In genomic region chr11:82274149-82274812, GRCm38 (mm10) we compare ENCODE assay signal across 39 mouse cellular contexts. TPM values are rescaled to one million over a fixed set of nuclear protein-coding genes. Genes with fewer than 3 reads are reported as not detected.
DNase-seq lines count a peak whose midpoint lies in the region; ATAC-seq and TF ChIP-seq lines count a peak whose summit lies in the region.
"Had no signal": no experiment of that assay in that cellular context is flagged by ENCODE, and none has a peak within 500 bp of the region (broad histone marks: within the 10 kb centered on the region; RNA-seq: fewer than 3 reads in every experiment).

No protein-coding gene starts in this region.

- no peak for TF ChIP-seq EP300 in heart, adult 2 months (IDR thresholded peaks at IDR 0.05; ENCODE audit: insufficient read depth, low read depth, low read length)

- H3K4me3 ChIP-seq in hindbrain, embryonic 16.5 days (ENCODE audit: low read length), result no peak overlapping the region
- H3K4me3 ChIP-seq in hindbrain, embryonic 12.5 days, result no peak overlapping the region
- no peak overlapping the region for H3K4me3 ChIP-seq in heart, adult 2 months
- H3K4me3 ChIP-seq: erythroblast, embryonic 14.5 days; gastrocnemius, adult 2 months; heart, embryonic 12.5 days; liver, embryonic 12.5 days; neural tube, embryonic 13.5 days had no signal

- intact Hi-C loops in heart, adult 2 months (cut with DNase I), result no loop called here

- no peak overlapping the region for H3K27ac ChIP-seq in hindbrain, embryonic 16.5 days (ENCODE audit: low read depth, low read length)
- no peak overlapping the region; the same call in 1 of the 2 replicates for H3K27ac ChIP-seq in hindbrain, embryonic 12.5 days
- no peak overlapping the region for H3K27ac ChIP-seq in heart, adult 2 months
- H3K27ac ChIP-seq: gastrocnemius, adult 2 months; liver, embryonic 12.5 days; neural tube, embryonic 13.5 days had no signal

- H3K79me2 ChIP-seq in heart, adult 2 months (replicated peaks; ENCODE audit: control insufficient read depth, insufficient read depth, low read length), result no peaks in the 10 kb centered on the region

- no peaks in the 10 kb centered on the region for H3K27me3 ChIP-seq in hindbrain, embryonic 16.5 days (replicated peaks; ENCODE audit: control insufficient read depth, insufficient read depth, low read length)
- H3K27me3 ChIP-seq in hindbrain, embryonic 12.5 days, result no peaks in the 10 kb centered on the region
- no peaks in the 10 kb centered on the region for H3K27me3 ChIP-seq in heart, adult 2 months (ENCODE audit: control insufficient read depth, insufficient read depth, low read length)
- H3K27me3 ChIP-seq: liver, embryonic 12.5 days; neural tube, embryonic 13.5 days had no signal

- DNase-seq in cerebellum, adult 11 months, result peak; percentile 1
- no peak for DNase-seq in cerebellum, adult 8-10 months
- DNase-seq in right cerebral cortex, adult 18-20 months, result peak; percentile 4
- no peak for DNase-seq in right cerebral cortex, postnatal 14 days
- no peak for DNase-seq in yolk sac, embryonic 10.5 days (ENCODE audit: low spot score)
- no peak for DNase-seq in heart, adult 2 months
- DNase-seq: adrenal gland, postnatal 10 days; gastrocnemius, adult 2 months; gastrocnemius, postnatal 36 days; heart, adult 18-20 months; kidney, adult 11 months; kidney, postnatal 14 days; liver, postnatal 0 days; lung, postnatal 36 days; spleen, adult 18-20 months; thymus, postnatal 14 days had no signal

- H3K4me1 ChIP-seq in hindbrain, embryonic 16.5 days (ENCODE audit: control insufficient read depth, insufficient read depth, low read depth, low read length), result no peaks in the 10 kb centered on the region
- peaks cover 4% of the 10 kb centered on the region; the same call in 1 of the 2 replicates for H3K4me1 ChIP-seq in hindbrain, embryonic 12.5 days
- H3K4me1 ChIP-seq in heart, adult 2 months (ENCODE audit: control insufficient read depth, insufficient read depth, low read length), result no peaks in the 10 kb centered on the region
- H3K4me1 ChIP-seq: heart, embryonic 12.5 days; liver, embryonic 12.5 days had no signal

- no peaks in the 10 kb centered on the region for H3K36me3 ChIP-seq in hindbrain, embryonic 16.5 days (ENCODE audit: control insufficient read depth, insufficient read depth, low read length)
- no peaks in the 10 kb centered on the region for H3K36me3 ChIP-seq in hindbrain, embryonic 12.5 days
- H3K36me3 ChIP-seq in heart, adult 2 months (ENCODE audit: control insufficient read depth, insufficient read depth, low read length), result no peaks in the 10 kb centered on the region
- H3K36me3 ChIP-seq: heart, embryonic 12.5 days; liver, embryonic 12.5 days; neural tube, embryonic 13.5 days had no signal

- WGBS in hindbrain, embryonic 16.5 days, result 70% methylated on average over 8 of the region's 8 CpGs
- 77% methylated on average over 8 of the region's 8 CpGs for WGBS in hindbrain, embryonic 12.5 days
- WGBS in heart, adult 2 months, result 57% methylated on average over 8 of the region's 8 CpGs

- no peak for TF ChIP-seq CTCF in heart, adult 2 months (IDR thresholded peaks at IDR 0.05)

- H3K9ac ChIP-seq in hindbrain, embryonic 16.5 days (ENCODE audit: low read depth, low read length), result no peak overlapping the region
- H3K9ac ChIP-seq in hindbrain, embryonic 12.5 days, result no peak overlapping the region
- H3K9ac ChIP-seq in heart, adult 2 months (ENCODE audit: low read depth, low read length), result no peak overlapping the region
- H3K9ac ChIP-seq: heart, embryonic 12.5 days; liver, embryonic 12.5 days; liver, postnatal 0 days; neural tube, embryonic 13.5 days had no signal

- H3K9me3 ChIP-seq in hindbrain, embryonic 16.5 days (ENCODE audit: control insufficient read depth, low read length), result no peaks in the 10 kb centered on the region
- no peaks in the 10 kb centered on the region for H3K9me3 ChIP-seq in hindbrain, embryonic 12.5 days (replicated peaks)
- H3K9me3 ChIP-seq: heart, embryonic 12.5 days; liver, embryonic 12.5 days; neural tube, embryonic 13.5 days had no signal

- no peak overlapping the region for H3K4me2 ChIP-seq in hindbrain, embryonic 16.5 days (ENCODE audit: low read length)
- no peak overlapping the region for H3K4me2 ChIP-seq in hindbrain, embryonic 12.5 days (replicated peaks)
- H3K4me2 ChIP-seq: heart, embryonic 12.5 days; liver, embryonic 12.5 days; midbrain, embryonic 11.5 days; neural tube, embryonic 13.5 days had no signal

- TF ChIP-seq POLR2A in heart, adult 2 months (IDR thresholded peaks at IDR 0.05; ENCODE audit: insufficient read depth, low read depth, low read length), result no peak

- peak; percentile 86 for ATAC-seq in hindbrain, embryonic 16.5 days
- no peak for ATAC-seq in hindbrain, embryonic 12.5 days (ENCODE audit: low FRiP score)
- ATAC-seq: forebrain, embryonic 16.5 days; inflammation-experienced regulatory T-cells, adult 6 months; liver, embryonic 12.5 days; liver, postnatal 0 days had no signal

RNA-seq across cellular contexts. Expression of gene Ccl1, which starts 31.2 kb away (rescaled TPM):
- polyA plus RNA-seq in hindbrain, embryonic 16.5 days (2015; fragmentation: Nextera tagmentation; extraction: Ambion mirVana), result 0.46 TPM in 1 of 2 replicates, not detected in the other
- polyA plus RNA-seq in hindbrain, embryonic 12.5 days (2016; fragmentation: Nextera tagmentation; extraction: Ambion mirVana), result not detected in 2 replicates
- total RNA-seq in heart, adult 2 months (2021), result not detected
- polyA plus RNA-seq in heart, adult 2 months (2012; rRNA removed), result not detected in 2 replicates
- total RNA-seq: adrenal gland, postnatal 10 days; common myeloid progenitor, adult 5-6 weeks; gastrocnemius, adult 2 months; gastrocnemius, postnatal 36 days; heart, adult 18-20 months; hematopoietic stem cell, adult 5-6 weeks; layer of hippocampus, postnatal 14 days; left cerebral cortex, adult 8-10 months; left cerebral cortex, postnatal 36 days; megakaryocyte, adult 5-6 weeks had no signal
- polyA plus RNA-seq: C2C12; embryonic facial prominence, embryonic 14.5 days; erythroblast, embryonic 14.5 days; forebrain, embryonic 11.5 days; heart, embryonic 12.5 days; heart, postnatal 0 days; kidney, embryonic 14.5 days; limb, embryonic 14.5 days; liver, embryonic 12.5 days; liver, postnatal 0 days; lung, embryonic 16.5 days; stomach, embryonic 16.5 days had no signal

Comparison
In these comparisons a context has a peak if more than half of its experiments do, and no peak if none do; other contexts are left out.
1. DNase-seq: peak in cerebellum, adult 11 months (single experiment) and right cerebral cortex, adult 18-20 months (single experiment); none in cerebellum, adult 8-10 months (single experiment), right cerebral cortex, postnatal 14 days (single experiment), yolk sac, embryonic 10.5 days (single experiment) and heart, adult 2 months (0 of 2).